Mouse (Mus musculus): ENCODE data around the gene Rap2b.

Rap2b gene

DNA sequence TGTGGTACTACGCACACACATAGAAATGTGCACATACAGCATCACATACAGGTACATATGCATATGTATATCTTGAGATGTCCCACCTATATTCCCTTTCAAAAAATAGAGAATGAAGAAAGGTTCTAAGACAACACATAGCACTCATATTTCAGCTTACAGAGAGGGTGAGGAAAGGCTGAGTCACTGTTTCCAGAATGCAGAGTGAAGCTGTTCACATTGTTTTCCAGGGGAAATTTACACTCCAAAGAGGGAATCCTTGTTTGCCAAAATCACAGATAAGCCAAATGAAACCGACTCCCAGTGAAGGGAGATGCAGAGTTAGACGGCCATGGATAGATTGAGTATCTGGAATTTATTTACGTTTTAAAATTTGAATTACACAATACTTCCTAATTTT is 30.1 kb downstream of the Rap2b start:
- DNase-seq = no peak

DNA sequence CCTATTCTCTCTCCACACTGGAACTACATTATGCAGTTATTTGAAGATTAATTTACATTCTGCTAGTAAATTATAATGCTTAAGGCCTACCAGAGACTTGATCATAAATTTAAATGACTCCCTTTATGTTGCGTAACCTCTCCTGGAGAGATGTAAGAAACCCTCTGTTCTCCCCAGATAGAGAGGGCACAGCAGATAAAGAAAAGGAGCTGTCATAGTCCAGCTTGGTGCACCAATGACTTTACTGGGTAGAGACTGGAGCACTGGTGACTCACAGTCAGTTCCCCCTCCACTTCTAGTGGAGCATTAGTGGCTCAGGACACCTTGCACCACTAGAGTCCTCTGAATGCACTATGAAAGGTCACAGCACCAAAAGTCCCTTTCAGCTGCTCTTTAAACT is 31.4 kb downstream of the Rap2b start:
- peak; percentile 31 for DNase-seq

DNA sequence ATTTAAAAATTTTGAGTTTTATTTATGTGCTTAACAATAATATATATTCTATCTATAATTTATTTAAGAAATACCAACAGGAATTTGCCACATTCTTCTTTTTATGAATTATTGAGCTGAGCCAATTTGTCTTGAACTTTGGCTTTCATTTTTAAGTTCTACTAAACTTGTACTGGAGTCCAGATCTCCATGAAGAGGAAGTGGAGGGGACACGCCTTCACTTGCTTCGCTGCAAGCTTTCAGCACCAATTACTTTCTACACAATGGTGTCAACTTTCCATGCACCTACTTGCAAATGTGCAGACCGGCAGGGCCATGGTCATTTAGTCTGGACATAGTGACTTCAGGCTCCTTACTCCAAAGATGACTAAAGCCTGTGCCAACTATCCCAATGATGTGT is 32.1 kb downstream of the Rap2b start:
- DNase-seq = no peak

DNA sequence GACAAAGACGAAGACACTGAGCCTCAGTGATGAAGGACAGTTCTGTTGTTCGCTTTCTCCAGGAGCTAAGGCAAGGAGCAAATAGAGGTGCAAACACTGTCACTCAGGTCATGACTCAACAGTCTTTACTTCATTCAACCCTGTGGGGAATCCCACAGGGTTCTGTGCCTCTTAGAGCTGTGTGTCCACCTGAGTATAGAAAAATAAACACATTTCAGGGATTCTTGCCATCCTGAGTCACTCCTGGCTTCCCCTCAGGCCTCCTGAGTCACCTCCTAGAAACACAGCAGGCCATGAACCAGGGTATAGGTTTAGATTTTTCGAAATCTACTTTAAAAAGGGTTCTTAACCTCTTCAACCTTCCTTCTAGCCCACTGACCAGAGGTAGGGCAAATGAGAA is 33.9 kb downstream of the Rap2b start:
- no peak for DNase-seq

DNA sequence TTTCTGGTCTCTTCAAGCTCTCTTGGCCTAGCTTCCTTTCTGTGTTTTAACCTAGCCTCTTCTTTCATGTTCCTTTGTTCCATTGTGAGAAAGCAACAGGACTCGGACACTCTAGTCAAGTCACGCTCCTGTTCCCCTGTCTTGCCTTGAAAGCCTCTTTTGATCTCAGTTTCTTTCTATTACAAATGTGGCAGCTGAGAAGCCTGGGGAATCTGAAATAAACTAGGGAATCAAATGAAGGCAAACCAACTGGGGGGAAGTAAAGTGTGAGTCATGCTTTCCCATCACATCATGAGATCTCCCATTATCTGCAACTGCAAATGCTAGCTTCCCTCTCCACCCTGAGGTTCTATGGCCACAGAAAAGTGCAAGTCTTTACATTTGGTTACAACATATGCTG is 35.3 kb downstream of the Rap2b start:
- no peak for DNase-seq

DNA sequence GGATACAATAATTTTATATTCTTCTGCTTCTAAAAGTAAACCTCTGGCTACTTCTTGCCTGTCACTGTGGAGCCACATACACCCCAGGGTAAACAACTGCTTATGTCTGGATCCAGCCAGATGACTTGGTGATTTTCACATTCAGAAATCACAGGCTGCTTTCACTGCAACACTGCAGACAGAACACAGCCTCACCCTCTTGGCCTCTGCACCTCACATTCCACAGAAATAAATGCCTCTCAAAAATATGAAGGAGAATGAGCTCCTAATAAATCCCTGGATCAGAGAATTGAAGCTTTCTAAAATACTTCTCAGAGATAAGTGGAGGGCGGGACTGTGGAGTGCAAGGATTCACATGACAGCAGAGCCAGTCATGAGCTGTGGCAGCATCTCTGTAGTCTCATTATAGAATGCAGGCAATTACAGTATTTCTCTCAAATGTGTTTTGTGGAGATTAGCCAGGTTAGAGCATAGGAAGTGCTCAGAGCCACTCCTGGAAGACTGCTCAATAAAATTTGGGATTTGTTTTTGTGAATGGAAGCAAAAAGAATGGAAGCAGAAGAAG is 39.5 kb downstream of the Rap2b start:
- DNase-seq = no peak

DNA sequence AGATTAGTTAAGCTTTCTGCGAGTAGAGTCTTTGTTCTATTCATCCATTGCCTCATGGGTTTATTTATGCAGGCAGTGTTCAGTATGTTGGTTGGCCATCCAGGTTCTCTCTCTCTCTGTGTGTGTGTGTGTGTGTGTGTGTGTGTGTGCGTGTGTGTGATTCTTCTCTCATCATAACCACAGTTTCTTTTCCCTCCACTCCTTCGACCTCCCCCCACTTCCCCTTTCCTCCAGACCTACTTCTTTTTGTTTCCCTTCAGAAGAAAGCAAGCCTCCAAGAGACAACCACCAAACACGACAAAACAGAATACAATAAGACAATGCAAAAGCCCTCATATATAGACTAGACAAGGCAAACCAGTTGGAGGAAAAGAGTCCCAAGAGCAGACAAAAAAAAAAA is 45.5 kb downstream of the Rap2b start:
- DNase-seq = no peak

DNA sequence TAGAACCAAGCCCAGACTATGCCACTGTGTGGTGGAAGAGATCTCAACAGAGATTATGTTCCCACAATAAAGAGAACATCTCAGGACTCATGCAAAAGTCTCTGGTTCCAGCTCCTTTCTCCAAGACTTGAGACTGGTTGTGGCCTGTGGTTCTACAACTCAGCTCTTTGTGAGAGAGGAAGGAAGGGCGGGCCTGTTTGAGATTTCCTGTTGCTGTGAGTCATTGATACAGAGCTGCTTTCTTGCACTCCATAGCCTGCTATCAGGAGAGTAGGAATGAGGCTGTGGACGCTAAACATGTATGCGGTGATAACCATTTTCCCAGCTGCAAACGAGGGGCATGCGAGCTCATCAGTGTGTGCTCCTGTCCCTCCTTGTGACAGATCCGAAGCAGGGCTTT is 48.2 kb downstream of the Rap2b start:
- peak; percentile 38 for DNase-seq

DNA sequence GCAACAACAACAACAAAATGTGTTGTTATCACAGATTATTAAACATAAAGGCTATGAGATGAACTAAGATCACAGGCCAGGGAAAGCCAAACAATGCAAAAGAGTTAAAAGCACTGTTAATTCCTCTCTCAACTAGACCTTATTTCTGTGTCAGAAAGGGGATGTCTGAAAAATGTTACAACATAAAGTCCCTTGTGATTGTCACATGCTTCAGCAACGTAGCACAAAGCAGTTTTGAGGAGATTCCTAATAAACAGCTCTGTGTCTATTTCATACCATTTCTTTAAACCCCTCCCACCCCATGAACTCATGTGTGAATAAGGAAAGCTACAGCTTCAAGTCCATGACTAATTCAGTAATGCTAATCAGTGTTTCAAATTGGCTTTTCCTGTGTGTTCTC is 54.4 kb downstream of the Rap2b start:
- no peak for DNase-seq
